Mouse (Mus musculus): ENCODE data around the gene Tmem45a.
"Not testable (repeated sequence)": the region's sequence is repeated elsewhere in the genome, so short reads cannot be mapped to it uniquely, and the experiment has no call there.

Tmem45a gene

GRCm38 (mm10) chr16:56885824-56886615, at the start of gene Tmem45a:
Tmem45a (minus strand) TSS chr16:56886166.
- DNase-seq: peak; percentile 95 to 96

- no peak for DNase-seq
Observed at GRCm38 (mm10) chr16:56928023-56928422, 42.1 kb upstream of the Tmem45a start, which contains the start of gene Lnp1. Lnp1 (minus strand) TSS chr16:56928061.

GRCm38 (mm10) chr16:56920102-56920657, 34.2 kb upstream of the Tmem45a start:
- DNase-seq: peak; percentile 1 to 19

- no peak for DNase-seq
Observed at GRCm38 (mm10) chr16:56917230-56917629, 31.3 kb upstream of the Tmem45a start.

- no peak for DNase-seq
Observed at GRCm38 (mm10) chr16:56908986-56909385, 23.0 kb upstream of the Tmem45a start.

GRCm38 (mm10) chr16:56902206-56902605, 16.2 kb upstream of the Tmem45a start:
- DNase-seq: not testable (repeated sequence)

GRCm38 (mm10) chr16:56891583-56891982, 5.6 kb upstream of the Tmem45a start:
- no peak for DNase-seq

GRCm38 (mm10) chr16:56886616-56887116, 700 bp upstream of the Tmem45a start:
- DNase-seq: no peak

GRCm38 (mm10) chr16:56884811-56885210, 1.2 kb downstream of the Tmem45a start:
- no peak for DNase-seq

GRCm38 (mm10) chr16:56873410-56873809, 12.6 kb downstream of the Tmem45a start:
- DNase-seq: no peak

- DNase-seq: no peak
Observed at GRCm38 (mm10) chr16:56870458-56870857, 15.5 kb downstream of the Tmem45a start.

GRCm38 (mm10) chr16:56868361-56868760, 17.6 kb downstream of the Tmem45a start:
- DNase-seq: no peak

- DNase-seq: peak; percentile 17 to 19
Observed at GRCm38 (mm10) chr16:56867591-56867990, 18.4 kb downstream of the Tmem45a start.

GRCm38 (mm10) chr16:56852841-56853587, 33.0 kb downstream of the Tmem45a start:
- peak; percentile 17 to 41 for DNase-seq

- no peak for DNase-seq
Observed at GRCm38 (mm10) chr16:56842988-56843387, 43.0 kb downstream of the Tmem45a start.

GRCm38 (mm10) chr16:56833312-56833711, 52.7 kb downstream of the Tmem45a start:
- no peak for DNase-seq

- DNase-seq: no peak
Observed at GRCm38 (mm10) chr16:56831986-56832385, 54.0 kb downstream of the Tmem45a start.

GRCm38 (mm10) chr16:56801370-56802109, 84.4 kb downstream of the Tmem45a start:
- DNase-seq: no peak

- no peak for DNase-seq
Observed at GRCm38 (mm10) chr16:56800946-56801345, 85.0 kb downstream of the Tmem45a start.

GRCm38 (mm10) chr16:56800469-56800868, 85.5 kb downstream of the Tmem45a start:
- no peak for DNase-seq

GRCm38 (mm10) chr16:56799541-56800029, 86.4 kb downstream of the Tmem45a start:
- DNase-seq: no peak

- DNase-seq: no peak
Observed at GRCm38 (mm10) chr16:56798873-56799272, 87.1 kb downstream of the Tmem45a start.
